Mouse (Mus musculus) fat pad, adult 2 months (tissue): ENCODE results near the gene Dennd1b.

Experiments
- DNase-seq: peaks from one replicate; pipeline ENCODE4 v3.0.0-alpha.2; 2011; ENCODE audit warnings: low read depth, low spot score; ENCODE audit errors: extremely low read depth

Dennd1b gene

GRCm38 (mm10) chr1:139079000-139079399, 115.8 kb downstream of the Dennd1b start:
- DNase-seq, result no peak

GRCm38 (mm10) chr1:139079523-139079922, 116.3 kb downstream of the Dennd1b start:
- no peak for DNase-seq

GRCm38 (mm10) chr1:139080517-139081386, 117.5 kb downstream of the Dennd1b start:
- no peak for DNase-seq

GRCm38 (mm10) chr1:139083382-139083781, 120.1 kb downstream of the Dennd1b start:
- DNase-seq, result no peak

- no peak for DNase-seq
Measured at GRCm38 (mm10) chr1:139087564-139087963, 124.3 kb downstream of the Dennd1b start.

- DNase-seq, result no peak
Measured at GRCm38 (mm10) chr1:139090744-139091143, 127.5 kb downstream of the Dennd1b start.

GRCm38 (mm10) chr1:139091701-139092100, 128.5 kb downstream of the Dennd1b start:
- DNase-seq, result no peak

GRCm38 (mm10) chr1:139092144-139092543, 128.9 kb downstream of the Dennd1b start:
- DNase-seq, result no peak

- no peak for DNase-seq
Measured at GRCm38 (mm10) chr1:139092722-139093121, 129.5 kb downstream of the Dennd1b start.

GRCm38 (mm10) chr1:139096369-139096768, 133.1 kb downstream of the Dennd1b start:
- no peak for DNase-seq

GRCm38 (mm10) chr1:139098088-139098487, 134.9 kb downstream of the Dennd1b start:
- DNase-seq, result no peak

- no peak for DNase-seq
Measured at GRCm38 (mm10) chr1:139101725-139102124, 138.5 kb downstream of the Dennd1b start.

GRCm38 (mm10) chr1:139108251-139108650, 145.0 kb downstream of the Dennd1b start:
- DNase-seq, result no peak

GRCm38 (mm10) chr1:139122626-139123025, 159.4 kb downstream of the Dennd1b start:
- DNase-seq, result no peak

GRCm38 (mm10) chr1:139139644-139140043, 176.4 kb downstream of the Dennd1b start:
- DNase-seq, result no peak

GRCm38 (mm10) chr1:139145516-139145915, 182.3 kb downstream of the Dennd1b start:
- no peak for DNase-seq

- no peak for DNase-seq
Measured at GRCm38 (mm10) chr1:139146306-139146705, 183.1 kb downstream of the Dennd1b start.

- DNase-seq, result no peak
Measured at GRCm38 (mm10) chr1:139153006-139153405, 189.8 kb downstream of the Dennd1b start.

GRCm38 (mm10) chr1:139153493-139153892, 190.3 kb downstream of the Dennd1b start:
- DNase-seq, result no peak

- no peak for DNase-seq
Measured at GRCm38 (mm10) chr1:139156397-139156796, 193.2 kb downstream of the Dennd1b start.

GRCm38 (mm10) chr1:139161619-139162018, 198.4 kb downstream of the Dennd1b start:
- DNase-seq, result no peak

GRCm38 (mm10) chr1:139162814-139163213, 199.6 kb downstream of the Dennd1b start:
- no peak for DNase-seq
